Mouse (Mus musculus) stomach, embryonic 14.5 days (tissue): ENCODE measurements around the gene Sox21. TPM values are rescaled to one million over a fixed set of nuclear protein-coding genes. Genes with fewer than 3 reads are reported as not detected.

ENCODE experiments used
- ATAC-seq: fragments of 200-750 bp; cut with Nextera tagmentation; 2 replicates; pipeline ENCODE4 v1.8.0; 2017; ENCODE audit warnings: low read depth, moderate TSS enrichment; ENCODE audit not compliant: insufficient number of reproducible peaks, insufficient read depth, low FRiP score
- H3K27ac ChIP-seq: fragments of 300-500 bp; sonication (generic); 2 replicates; pipeline ENCODE4 v1.5.1; 2014; ENCODE audit warnings: mild to moderate bottlenecking, low read length, moderate library complexity, mixed read lengths
- H3K27me3 ChIP-seq: fragments of 300-500 bp; sonication (generic); 2 replicates; pipeline ENCODE4 v1.6.1; 2014; ENCODE audit warnings: low read length, control low read depth, mixed read lengths; ENCODE audit not compliant: control insufficient read depth, insufficient read depth
- H3K36me3 ChIP-seq: fragments of 300-500 bp; sonication (generic); 2 replicates; pipeline ENCODE4 v1.6.1; 2014; ENCODE audit warnings: mild to moderate bottlenecking, control low read depth, low read length, moderate library complexity, mixed read lengths; ENCODE audit not compliant: control insufficient read depth, insufficient read depth
- H3K4me1 ChIP-seq: fragments of 300-500 bp; sonication (generic); 2 replicates; pipeline ENCODE4 v1.6.1; 2014; ENCODE audit warnings: low read length, control low read depth, mixed read lengths; ENCODE audit not compliant: control insufficient read depth, insufficient read depth
- H3K4me2 ChIP-seq: fragments of 300-500 bp; sonication (generic); replicated peaks from 2 replicates; pipeline ENCODE4 v1.6.1; 2014; ENCODE audit warnings: low read depth, low read length, control low read depth
- H3K4me3 ChIP-seq: fragments of 300-500 bp; sonication (generic); 2 replicates; pipeline ENCODE4 v1.5.1; 2014; ENCODE audit warnings: low read depth, low read length, control low read depth
- H3K9ac ChIP-seq: fragments of 300-500 bp; sonication (generic); replicated peaks from 2 replicates; pipeline ENCODE4 v1.6.1; 2014; ENCODE audit warnings: low read depth, mild to moderate bottlenecking, control low read depth, low read length, moderate library complexity, mixed read lengths
- H3K9me3 ChIP-seq: fragments of 300-500 bp; sonication (generic); 2 replicates; pipeline ENCODE4 v1.6.1; 2016; ENCODE audit warnings: low read depth, low read length, control low read depth; ENCODE audit not compliant: control insufficient read depth
- WGBS: fragments of 180-500 bp; shearing (Covaris S2); extraction: QIAGEN DNeasy Blood & Tissue Kit; methylation state at CpG from one replicate; pipeline ENCODE4 v1.1.7; 2014; 5-methylcytosine and 5-hydroxymethylcytosine counted together
- polyA plus RNA-seq: library from polyadenylated mRNA; unstranded; fragments of >200 nt; fragmentation: Nextera tagmentation; extraction: Ambion mirVana; gene quantifications from 2 replicates; pipeline ENCODE4 v1.2.1, GENCODE M21; 2014

Sox21 gene
- 9.3 and 11.8 TPM in 2 replicates for polyA plus RNA-seq

- peak; percentile 92 for ATAC-seq
- WGBS = under 1% methylated on average over 33 of the region's 34 CpGs
Measured at GRCm38 (mm10) chr14:118236886-118237289, at the start of gene Sox21. TSS of gene Sox21 (minus strand) at chr14:118237030.

GRCm38 (mm10) chr14:118286096-118286495 is 49.3 kb upstream of the Sox21 start:
- H3K4me2 ChIP-seq = no peak overlapping the region
- H3K27me3 ChIP-seq = no peaks in the 10 kb centered on the region
- H3K27ac ChIP-seq = no peak overlapping the region
- no peak overlapping the region for H3K9ac ChIP-seq
- 84% methylated on average over 2 of the region's 2 CpGs for WGBS
- no peak for ATAC-seq
- no peaks in the 10 kb centered on the region for H3K9me3 ChIP-seq
- H3K4me3 ChIP-seq = no peak overlapping the region
- H3K36me3 ChIP-seq = no peaks in the 10 kb centered on the region
- H3K4me1 ChIP-seq = no peaks in the 10 kb centered on the region

More at GRCm38 (mm10) chr14:118236886-118237289, at the start of gene Sox21:
- Histone ChIP-seq H3K4me3 (peak within 1 kb of the TSS; percentile 52), H3K27ac (peak within 1 kb of the TSS; percentile 91), H3K36me3 (no peaks in the 10 kb centered on the region), H3K4me2 (peak within 1 kb of the TSS; percentile 80), H3K9ac (peak within 1 kb of the TSS; percentile 60), H3K9me3 (no peaks in the 10 kb centered on the region), H3K27me3 (peaks cover 33% of the 10 kb centered on the region), H3K4me1 (no peaks in the 10 kb centered on the region)

- Histone ChIP-seq H3K27ac (no peak overlapping the region), H3K4me2 (no peak overlapping the region), H3K9me3 (no peaks in the 10 kb centered on the region), H3K4me1 (no peaks in the 10 kb centered on the region), H3K27me3 (no peaks in the 10 kb centered on the region), H3K36me3 (no peaks in the 10 kb centered on the region), H3K4me3 (no peak overlapping the region), H3K9ac (no peak overlapping the region)
- peak; percentile 82 for ATAC-seq
- 63% methylated on average over 14 of the region's 14 CpGs for WGBS
Measured at GRCm38 (mm10) chr14:118282917-118283316, 46.1 kb upstream of the Sox21 start.

- Histone ChIP-seq H3K27me3 (no peaks in the 10 kb centered on the region), H3K9me3 (no peaks in the 10 kb centered on the region), H3K4me2 (no peak overlapping the region), H3K4me1 (no peaks in the 10 kb centered on the region), H3K27ac (no peak overlapping the region), H3K9ac (no peak overlapping the region), H3K36me3 (no peaks in the 10 kb centered on the region), H3K4me3 (no peak overlapping the region)
- 90% methylated on average over 3 of the region's 3 CpGs for WGBS
- no peak for ATAC-seq
Measured at GRCm38 (mm10) chr14:118282272-118282671, 45.4 kb upstream of the Sox21 start.

DNA sequence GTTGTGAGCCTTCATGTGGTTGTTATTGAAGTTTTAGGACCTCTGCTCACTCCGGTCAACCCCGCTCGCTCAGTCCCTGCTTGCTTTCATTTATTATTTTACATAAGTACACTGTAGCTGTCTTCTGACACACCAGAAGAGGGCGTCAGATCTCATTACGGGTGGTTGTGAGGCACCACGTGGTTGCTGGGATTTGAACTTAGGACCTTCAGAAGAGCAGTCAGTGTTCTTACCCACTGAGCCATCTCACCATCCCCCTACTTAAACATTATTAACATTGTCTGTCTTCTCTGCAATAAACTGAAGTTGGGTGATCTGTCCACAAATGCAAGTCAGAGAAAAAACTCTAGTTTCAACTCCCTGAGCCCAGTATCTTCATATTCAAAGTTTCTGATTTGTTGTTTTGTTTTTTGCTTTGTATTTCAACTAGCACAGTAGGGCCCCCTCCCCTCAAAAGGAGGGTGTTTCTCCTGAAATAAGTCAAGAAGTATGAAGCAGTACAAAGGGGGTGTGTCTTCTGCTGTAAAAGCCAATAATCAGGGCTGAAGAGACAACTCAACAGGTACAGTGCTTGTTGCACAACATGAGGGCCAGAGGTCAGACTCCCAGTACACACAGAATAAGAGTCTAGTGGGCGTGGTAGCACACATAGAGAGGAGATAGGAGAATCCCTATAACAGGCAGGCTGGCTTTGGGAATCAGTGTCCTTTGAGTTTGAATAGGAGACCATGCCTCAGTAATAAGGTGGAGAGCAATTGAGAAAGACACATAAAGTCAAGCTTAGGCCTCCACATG is 41.1 kb upstream of the Sox21 start:
- H3K4me3 ChIP-seq = no peak overlapping the region
- 82% methylated on average over 7 of the region's 7 CpGs for WGBS
- H3K4me1 ChIP-seq = no peaks in the 10 kb centered on the region
- no peak overlapping the region for H3K9ac ChIP-seq
- H3K4me2 ChIP-seq = no peak overlapping the region
- no peak overlapping the region for H3K27ac ChIP-seq
- ATAC-seq = no peak
- H3K27me3 ChIP-seq = no peaks in the 10 kb centered on the region
- H3K9me3 ChIP-seq = no peaks in the 10 kb centered on the region
- no peaks in the 10 kb centered on the region for H3K36me3 ChIP-seq

DNA sequence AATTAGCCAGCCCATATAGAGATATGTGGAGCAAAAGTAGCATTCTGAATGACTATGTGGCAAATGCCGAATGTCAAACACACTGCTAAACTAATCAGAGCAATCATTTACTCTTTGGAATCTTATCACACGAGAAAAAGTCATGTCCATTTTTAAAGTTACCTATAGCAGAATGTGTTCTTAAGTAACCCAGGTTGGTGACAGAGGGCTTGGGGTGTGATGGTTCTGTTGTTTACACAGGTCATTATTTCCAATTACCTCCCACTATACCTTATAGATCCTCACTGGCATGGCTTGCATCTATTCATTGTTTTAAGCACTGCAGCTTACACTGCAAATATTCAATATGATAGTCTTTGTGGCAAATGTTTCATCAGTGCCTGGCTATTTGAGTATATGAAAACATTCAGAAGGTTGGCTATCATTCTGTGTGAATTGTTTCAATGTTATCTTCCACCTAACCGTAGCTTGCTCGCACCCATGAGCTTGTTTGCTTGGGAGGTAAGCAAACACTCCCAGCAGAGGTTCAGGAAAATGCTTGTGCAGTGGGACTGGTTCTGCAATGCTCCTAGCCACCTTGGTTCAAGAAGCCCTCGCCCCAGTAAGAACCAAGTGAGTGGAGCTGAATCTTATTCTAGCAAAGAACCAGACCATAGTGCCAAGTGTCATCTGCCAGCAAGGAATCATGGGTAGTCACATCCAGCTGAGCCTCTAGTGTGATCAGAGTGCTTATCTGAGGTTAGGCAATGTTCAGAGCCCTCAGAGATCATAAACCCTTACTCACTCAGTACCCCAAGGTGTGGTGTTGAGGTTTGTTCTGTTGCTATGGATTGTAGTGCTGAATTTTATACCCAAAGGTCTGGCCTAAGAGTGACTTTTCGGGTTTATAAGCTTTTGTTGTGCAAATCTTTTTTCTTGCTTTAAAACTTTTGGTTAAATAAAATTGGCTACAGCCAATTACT is 36.0 kb upstream of the Sox21 start:
- Histone ChIP-seq H3K27me3 (no peaks in the 10 kb centered on the region), H3K4me2 (no peak overlapping the region), H3K36me3 (no peaks in the 10 kb centered on the region), H3K27ac (no peak overlapping the region), H3K4me1 (no peaks in the 10 kb centered on the region), H3K4me3 (no peak overlapping the region), H3K9ac (no peak overlapping the region), H3K9me3 (no peaks in the 10 kb centered on the region)
- peak; percentile 66; the same call in 1 of the 2 replicates for ATAC-seq
- WGBS = 58% methylated on average over 6 of the region's 6 CpGs

- H3K9ac ChIP-seq = no peak overlapping the region
- H3K4me3 ChIP-seq = no peak overlapping the region
- WGBS = 83% methylated on average over 4 of the region's 4 CpGs
- H3K27ac ChIP-seq = no peak overlapping the region
- no peak overlapping the region for H3K4me2 ChIP-seq
- H3K27me3 ChIP-seq = no peaks in the 10 kb centered on the region
- H3K4me1 ChIP-seq = no peaks in the 10 kb centered on the region
- no peaks in the 10 kb centered on the region for H3K36me3 ChIP-seq
- no peaks in the 10 kb centered on the region for H3K9me3 ChIP-seq
- ATAC-seq = peak; percentile 25; the same call in 1 of the 2 replicates
Measured at GRCm38 (mm10) chr14:118268849-118269248, 32.0 kb upstream of the Sox21 start.

GRCm38 (mm10) chr14:118266660-118267059 is 29.8 kb upstream of the Sox21 start, which contains the start of gene Gm9376:
TSS of gene Gm9376 (plus strand) at chr14:118266960.
- H3K27me3 ChIP-seq = no peaks in the 10 kb centered on the region
- H3K36me3 ChIP-seq = no peaks in the 10 kb centered on the region
- no peak within 1 kb of the TSS for H3K9ac ChIP-seq
- 69% methylated on average over 2 of the region's 2 CpGs for WGBS
- no peak for ATAC-seq
- H3K4me3 ChIP-seq = no peak within 1 kb of the TSS
- H3K27ac ChIP-seq = no peak within 1 kb of the TSS
- H3K4me2 ChIP-seq = no peak within 1 kb of the TSS
- no peaks in the 10 kb centered on the region for H3K4me1 ChIP-seq
- H3K9me3 ChIP-seq = no peaks in the 10 kb centered on the region
